Mouse (Mus musculus) C2C12 (cell line): ENCODE data around the gene Gm5089. TPM values are rescaled to one million over a fixed set of nuclear protein-coding genes. Genes with fewer than 3 reads are reported as not detected.
A peak's percentile ranks its signal among the peaks of the same experiment; 100 is the strongest.

Experiments used
- H3K27me3 ChIP-seq: one replicate; pipeline ENCODE4 v1.6.1; 2011; ENCODE audit not compliant: control insufficient read depth, insufficient read depth, insufficient read length
- H3K36me3 ChIP-seq: one replicate; pipeline ENCODE4 v1.6.1; 2011; ENCODE audit not compliant: control insufficient read depth, insufficient read depth
- H3K4me3 ChIP-seq: one replicate; pipeline ENCODE4 v1.5.1; 2011; ENCODE audit warnings: mild to moderate bottlenecking, control low read depth; ENCODE audit not compliant: poor library complexity, insufficient read depth, severe bottlenecking
- H3K79me2 ChIP-seq: one replicate; pipeline ENCODE4 v1.6.1; 2011; ENCODE audit not compliant: control insufficient read depth, insufficient read depth
- H3K79me3 ChIP-seq: one replicate; pipeline ENCODE4 v1.6.1; 2011; ENCODE audit warnings: low read depth, control low read depth
- H3ac ChIP-seq: one replicate; pipeline ENCODE3; 2011; ENCODE audit warnings: low read depth; ENCODE audit not compliant: control insufficient read depth, insufficient read length
- CEBPB ChIP-seq: IDR thresholded peaks from one replicate; pipeline ENCODE4 v1.6.1; 2011; ENCODE audit warnings: low read depth, mild to moderate bottlenecking, control low read depth, moderate library complexity
- CTCF ChIP-seq: IDR thresholded peaks from one replicate; pipeline ENCODE4 v1.5.1; 2011; ENCODE audit not compliant: control insufficient read depth, insufficient read depth, insufficient read length
- FOSL1 ChIP-seq: IDR thresholded peaks from one replicate; pipeline ENCODE4 v1.8.0; 2011; ENCODE audit warnings: mild to moderate bottlenecking, low read length; ENCODE audit not compliant: poor library complexity, insufficient read depth, severe bottlenecking
- MAX ChIP-seq: IDR thresholded peaks from one replicate; pipeline ENCODE4 v1.6.1; 2011; ENCODE audit warnings: mild to moderate bottlenecking, control low read depth
- MYOD1 ChIP-seq: IDR thresholded peaks from one replicate; pipeline ENCODE4 v1.6.1; 2011; ENCODE audit warnings: low read depth; ENCODE audit not compliant: control insufficient read depth, insufficient read length
- MYOG ChIP-seq: IDR thresholded peaks from one replicate; pipeline ENCODE4 v1.6.1; 2011; ENCODE audit not compliant: control insufficient read depth, insufficient read length; ENCODE audit errors: extremely low read depth
- USF1 ChIP-seq: IDR thresholded peaks from one replicate; pipeline ENCODE4 v1.6.1; 2011; ENCODE audit warnings: low read depth, mild to moderate bottlenecking, control low read depth, moderate library complexity
- polyA plus RNA-seq: library from polyadenylated mRNA; unstranded; fragments of >200 nt; fragmentation: generic; extraction: Trizol; gene quantifications from one replicate; pipeline ENCODE4 v1.2.1, GENCODE M21; 2012; ENCODE audit warnings: missing spikeins

Gene Gm5089
- polyA plus RNA-seq, 1 experiment, result not detected

DNA sequence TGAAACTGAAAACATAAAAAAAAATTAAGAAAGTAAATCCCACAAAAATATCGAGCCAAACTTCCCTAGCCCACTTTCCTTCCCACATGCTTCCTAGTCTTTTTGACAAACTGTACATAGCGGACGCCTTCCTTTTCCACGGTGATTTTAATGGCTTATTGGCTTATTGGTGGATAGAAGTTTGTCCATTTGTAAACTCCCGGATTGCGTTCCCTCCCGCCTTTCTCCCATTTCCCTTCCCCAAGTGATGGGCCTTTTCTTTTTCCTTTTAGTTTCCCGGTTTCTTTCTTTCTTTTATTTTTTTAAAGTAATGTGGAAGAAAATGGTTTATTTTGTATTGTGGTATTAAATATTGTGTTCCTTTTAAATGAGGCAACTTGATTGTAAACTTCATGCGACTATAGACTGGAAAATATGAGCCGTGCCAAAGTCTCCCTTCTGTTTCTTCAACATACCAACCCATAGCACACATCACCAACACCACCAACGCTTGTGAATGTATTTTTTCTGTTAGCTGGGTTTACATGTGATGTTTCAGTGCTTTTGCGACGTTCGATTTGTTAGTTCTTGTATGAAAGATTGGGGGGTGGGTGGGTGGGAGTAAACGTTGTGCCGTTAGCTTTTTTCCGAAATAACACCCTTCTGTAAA is 28.7 kb upstream of the Gm5089 start:
- peaks cover 2% of the 10 kb centered on the region for H3K79me3 ChIP-seq
- no peak for TF ChIP-seq MAX
- TF ChIP-seq CEBPB, result no peak
- TF ChIP-seq MYOD1, result no peak
- no peak for TF ChIP-seq FOSL1
- TF ChIP-seq MYOG, result no peak
- TF ChIP-seq USF1, result no peak
- TF ChIP-seq CTCF, result no peak
- peaks cover 17% of the 10 kb centered on the region for H3K79me2 ChIP-seq
- H3ac ChIP-seq, result no peak overlapping the region
- peaks cover 40% of the 10 kb centered on the region for H3K27me3 ChIP-seq
- no peaks in the 10 kb centered on the region for H3K36me3 ChIP-seq
- no peak overlapping the region for H3K4me3 ChIP-seq

GRCm38 (mm10) chr14:122478574-122479011 is 27.7 kb upstream of the Gm5089 start:
- Histone ChIP-seq H3K79me3 (peaks cover 2% of the 10 kb centered on the region), H3K4me3 (no peak overlapping the region), H3K36me3 (no peaks in the 10 kb centered on the region), H3K27me3 (peaks cover 36% of the 10 kb centered on the region), H3K79me2 (peaks cover 17% of the 10 kb centered on the region), H3ac (no peak overlapping the region)
- no peak for TF ChIP-seq FOSL1
- no peak for TF ChIP-seq CTCF
- TF ChIP-seq CEBPB, result no peak
- TF ChIP-seq MYOG, result no peak
- TF ChIP-seq USF1, result no peak
- no peak for TF ChIP-seq MAX
- no peak for TF ChIP-seq MYOD1

- Histone ChIP-seq H3K79me3 (peaks cover 2% of the 10 kb centered on the region), H3ac (no peak overlapping the region), H3K4me3 (no peak overlapping the region), H3K27me3 (peaks cover 34% of the 10 kb centered on the region), H3K36me3 (no peaks in the 10 kb centered on the region), H3K79me2 (peaks cover 17% of the 10 kb centered on the region)
- no peak for TF ChIP-seq MYOD1
- TF ChIP-seq MAX, result no peak
- TF ChIP-seq USF1, result no peak
- TF ChIP-seq CTCF, result no peak
- no peak for TF ChIP-seq CEBPB
- no peak for TF ChIP-seq MYOG
- TF ChIP-seq FOSL1, result no peak
Measured at GRCm38 (mm10) chr14:122477971-122478573, 27.2 kb upstream of the Gm5089 start.

GRCm38 (mm10) chr14:122477261-122477671 is 26.4 kb upstream of the Gm5089 start:
- Histone ChIP-seq H3K36me3 (no peaks in the 10 kb centered on the region), H3K4me3 (no peak overlapping the region), H3ac (no peak overlapping the region), H3K79me2 (peaks cover 17% of the 10 kb centered on the region), H3K27me3 (peaks cover 32% of the 10 kb centered on the region), H3K79me3 (peaks cover 2% of the 10 kb centered on the region)
- no peak for TF ChIP-seq MYOG
- TF ChIP-seq MYOD1, result no peak
- TF ChIP-seq CTCF, result no peak
- no peak for TF ChIP-seq CEBPB
- TF ChIP-seq FOSL1, result no peak
- no peak for TF ChIP-seq MAX

GRCm38 (mm10) chr14:122476822-122477215 is 25.9 kb upstream of the Gm5089 start:
- Histone ChIP-seq H3K36me3 (no peaks in the 10 kb centered on the region), H3K27me3 (peaks cover 32% of the 10 kb centered on the region), H3ac (no peak overlapping the region), H3K79me3 (peaks cover 2% of the 10 kb centered on the region), H3K79me2 (peaks cover 17% of the 10 kb centered on the region), H3K4me3 (peak overlapping the region; percentile 39)
- TF ChIP-seq CTCF (no peak), MAX (no peak), FOSL1 (no peak)

GRCm38 (mm10) chr14:122476041-122476821 is 25.3 kb upstream of the Gm5089 start:
- peaks cover 30% of the 10 kb centered on the region for H3K27me3 ChIP-seq
- no peak for TF ChIP-seq USF1
- TF ChIP-seq CTCF, result no peak

More at GRCm38 (mm10) chr14:122476041-122476821, 25.3 kb upstream of the Gm5089 start:
- Histone ChIP-seq H3K36me3 (no peaks in the 10 kb centered on the region), H3ac (peak overlapping the region; percentile 58), H3K79me2 (peaks cover 17% of the 10 kb centered on the region), H3K79me3 (peaks cover 2% of the 10 kb centered on the region), H3K4me3 (peak overlapping the region; percentile 39)
